Mouse (Mus musculus) kidney, embryonic 15.5 days (tissue): ENCODE measurements around the gene Vav3. TPM values are rescaled to one million over a fixed set of nuclear protein-coding genes. Genes with fewer than 3 reads are reported as not detected.

Experiments used
- ATAC-seq: fragments of 200-750 bp; cut with Nextera tagmentation; replicated peaks from 2 replicates; pipeline ENCODE4 v1.8.0; 2017; ENCODE audit warnings: moderate TSS enrichment; ENCODE audit not compliant: low FRiP score
- H3K27ac ChIP-seq: fragments of 300-500 bp; sonication (generic); 2 replicates; pipeline ENCODE4 v1.5.1; 2015; ENCODE audit warnings: mild to moderate bottlenecking, inconsistent platforms
- H3K27me3 ChIP-seq: fragments of 300-500 bp; sonication (generic); 2 replicates; pipeline ENCODE4 v1.6.1; 2015; ENCODE audit warnings: inconsistent platforms
- H3K36me3 ChIP-seq: fragments of 300-500 bp; sonication (generic); 2 replicates; pipeline ENCODE4 v1.6.1; 2015; ENCODE audit warnings: inconsistent platforms
- H3K4me1 ChIP-seq: fragments of 300-500 bp; sonication (generic); 2 replicates; pipeline ENCODE4 v1.6.1; 2015; ENCODE audit warnings: inconsistent platforms
- H3K4me2 ChIP-seq: fragments of 300-500 bp; sonication (generic); 2 replicates; pipeline ENCODE4 v1.6.1; 2015; ENCODE audit warnings: moderate library complexity, mild to moderate bottlenecking, inconsistent platforms
- H3K4me3 ChIP-seq: fragments of 300-500 bp; sonication (generic); replicated peaks from 2 replicates; pipeline ENCODE4 v1.5.1; 2015; ENCODE audit warnings: mild to moderate bottlenecking, inconsistent platforms
- H3K9ac ChIP-seq: fragments of 300-500 bp; sonication (generic); 2 replicates; pipeline ENCODE4 v1.6.1; 2015; ENCODE audit warnings: mild to moderate bottlenecking, inconsistent platforms
- H3K9me3 ChIP-seq: fragments of 300-500 bp; sonication (generic); replicated peaks from 2 replicates; pipeline ENCODE4 v1.6.1; 2016; ENCODE audit warnings: inconsistent platforms
- WGBS: fragments of 180-500 bp; shearing (Covaris S2); methylation state at CpG from one replicate; pipeline ENCODE4 v1.1.7; 2015; ENCODE audit warnings: mixed read lengths; 5-methylcytosine and 5-hydroxymethylcytosine counted together
- polyA plus RNA-seq: library from polyadenylated mRNA; unstranded; fragments of >200 nt; fragmentation: Nextera tagmentation; extraction: Ambion mirVana; gene quantifications from 2 replicates; pipeline ENCODE4 v1.2.1, GENCODE M21; 2015

Gene Vav3
- polyA plus RNA-seq, 1 experiment from 2014 or later = 21.1 TPM

GRCm38 (mm10) chr3:109571483-109571882, 231.0 kb downstream of the Vav3 start:
- H3K4me3 ChIP-seq = no peak overlapping the region
- H3K36me3 ChIP-seq = no peaks in the 10 kb centered on the region
- 82% methylated on average over 1 of the region's 1 CpGs for WGBS
- no peak for ATAC-seq
- H3K9me3 ChIP-seq = no peaks in the 10 kb centered on the region
- H3K27me3 ChIP-seq = no peaks in the 10 kb centered on the region
- H3K4me2 ChIP-seq = no peak overlapping the region
- H3K4me1 ChIP-seq = 0 out of 2 replicates have a peak, but pooled peaks cover 3% of the 10 kb centered on the region
- no peak overlapping the region for H3K9ac ChIP-seq
- H3K27ac ChIP-seq = no peak overlapping the region

GRCm38 (mm10) chr3:109572871-109573270, 232.4 kb downstream of the Vav3 start:
- H3K4me2 ChIP-seq = no peak overlapping the region
- no peaks in the 10 kb centered on the region for H3K4me1 ChIP-seq
- WGBS = 49% methylated on average over 3 of the region's 3 CpGs
- no peak overlapping the region for H3K9ac ChIP-seq
- ATAC-seq = no peak
- peak overlapping the region; percentile 85 for H3K27ac ChIP-seq
- H3K4me3 ChIP-seq = no peak overlapping the region
- H3K36me3 ChIP-seq = no peaks in the 10 kb centered on the region
- H3K27me3 ChIP-seq = no peaks in the 10 kb centered on the region
- H3K9me3 ChIP-seq = no peaks in the 10 kb centered on the region

- peak overlapping the region; percentile 50 for H3K4me2 ChIP-seq
- H3K9ac ChIP-seq = peak overlapping the region; percentile 36; the same call in 1 of the 2 replicates
- H3K9me3 ChIP-seq = no peaks in the 10 kb centered on the region
- peak; percentile 77 for ATAC-seq
- no peaks in the 10 kb centered on the region for H3K27me3 ChIP-seq
- 48% methylated on average over 10 of the region's 10 CpGs for WGBS
- no peaks in the 10 kb centered on the region for H3K36me3 ChIP-seq
- H3K27ac ChIP-seq = peak overlapping the region; percentile 85
- H3K4me1 ChIP-seq = 0 out of 2 replicates have a peak, but pooled peaks cover 6% of the 10 kb centered on the region
- peak overlapping the region; percentile 38 for H3K4me3 ChIP-seq
These were observed 233.2 kb downstream of the Vav3 start for GRCm38 (mm10) chr3:109573549-109574146.

- 66% methylated on average over 6 of the region's 6 CpGs for WGBS
- Histone ChIP-seq H3K4me3 (peak overlapping the region; percentile 38), H3K9me3 (no peaks in the 10 kb centered on the region), H3K4me2 (peak overlapping the region; percentile 50), H3K9ac (peak overlapping the region; percentile 36; the same call in 1 of the 2 replicates), H3K27ac (peak overlapping the region; percentile 85), H3K36me3 (no peaks in the 10 kb centered on the region), H3K4me1 (0 out of 2 replicates have a peak, but pooled peaks cover 8% of the 10 kb centered on the region), H3K27me3 (no peaks in the 10 kb centered on the region)
- ATAC-seq = peak; percentile 47
These were observed 233.7 kb downstream of the Vav3 start for GRCm38 (mm10) chr3:109574161-109574560.

GRCm38 (mm10) chr3:109578347-109578746, 237.9 kb downstream of the Vav3 start:
- Histone ChIP-seq H3K27me3 (no peaks in the 10 kb centered on the region), H3K9me3 (no peaks in the 10 kb centered on the region), H3K9ac (no peak overlapping the region), H3K4me2 (no peak overlapping the region), H3K4me1 (0 out of 2 replicates have a peak, but pooled peaks cover 8% of the 10 kb centered on the region), H3K27ac (peak overlapping the region; percentile 20), H3K4me3 (no peak overlapping the region), H3K36me3 (no peaks in the 10 kb centered on the region)
- peak; percentile 67 for ATAC-seq
- 56% methylated on average over 3 of the region's 3 CpGs for WGBS

- Histone ChIP-seq H3K27me3 (no peaks in the 10 kb centered on the region), H3K4me1 (0 out of 2 replicates have a peak, but pooled peaks cover 8% of the 10 kb centered on the region), H3K27ac (peak overlapping the region; percentile 20; the same call in 1 of the 2 replicates), H3K4me2 (no peak overlapping the region), H3K9me3 (no peaks in the 10 kb centered on the region), H3K9ac (no peak overlapping the region), H3K36me3 (no peaks in the 10 kb centered on the region), H3K4me3 (no peak overlapping the region)
- 31% methylated on average over 7 of the region's 7 CpGs for WGBS
- no peak for ATAC-seq
These were observed 238.5 kb downstream of the Vav3 start for GRCm38 (mm10) chr3:109578983-109579382.

GRCm38 (mm10) chr3:109585946-109586345, 245.5 kb downstream of the Vav3 start:
- H3K4me2 ChIP-seq = no peak overlapping the region
- no peaks in the 10 kb centered on the region for H3K9me3 ChIP-seq
- H3K36me3 ChIP-seq = no peaks in the 10 kb centered on the region
- no peaks in the 10 kb centered on the region for H3K4me1 ChIP-seq
- H3K27me3 ChIP-seq = no peaks in the 10 kb centered on the region
- no peak overlapping the region for H3K9ac ChIP-seq
- H3K27ac ChIP-seq = no peak overlapping the region
- no peak for ATAC-seq
- no peak overlapping the region for H3K4me3 ChIP-seq

GRCm38 (mm10) chr3:109592970-109593369, 252.5 kb downstream of the Vav3 start:
- ATAC-seq = no peak
- Histone ChIP-seq H3K9me3 (no peaks in the 10 kb centered on the region), H3K27ac (no peak overlapping the region), H3K4me2 (no peak overlapping the region), H3K4me1 (peaks cover 4% of the 10 kb centered on the region; the same call in 1 of the 2 replicates), H3K4me3 (no peak overlapping the region), H3K27me3 (no peaks in the 10 kb centered on the region), H3K9ac (no peak overlapping the region), H3K36me3 (no peaks in the 10 kb centered on the region)
- WGBS = 72% methylated on average over 6 of the region's 6 CpGs

GRCm38 (mm10) chr3:109596084-109596483, 255.6 kb downstream of the Vav3 start:
- Histone ChIP-seq H3K36me3 (no peaks in the 10 kb centered on the region), H3K9me3 (no peaks in the 10 kb centered on the region), H3K9ac (no peak overlapping the region), H3K4me1 (peaks cover 4% of the 10 kb centered on the region; the same call in 1 of the 2 replicates), H3K27ac (no peak overlapping the region), H3K4me2 (no peak overlapping the region), H3K4me3 (no peak overlapping the region), H3K27me3 (no peaks in the 10 kb centered on the region)
- 0 out of 2 replicates have a peak, but pooled peaks have one; percentile 29 for ATAC-seq
- 73% methylated on average over 3 of the region's 3 CpGs for WGBS

GRCm38 (mm10) chr3:109600699-109601451, 260.4 kb downstream of the Vav3 start:
- Histone ChIP-seq H3K9ac (no peak overlapping the region), H3K9me3 (no peaks in the 10 kb centered on the region), H3K4me3 (no peak overlapping the region), H3K36me3 (no peaks in the 10 kb centered on the region), H3K4me1 (peaks cover 4% of the 10 kb centered on the region; the same call in 1 of the 2 replicates), H3K27me3 (no peaks in the 10 kb centered on the region), H3K4me2 (no peak overlapping the region), H3K27ac (no peak overlapping the region)
- no peak for ATAC-seq
- 75% methylated on average over 4 of the region's 4 CpGs for WGBS

GRCm38 (mm10) chr3:109602753-109603152, 262.3 kb downstream of the Vav3 start:
- Histone ChIP-seq H3K4me3 (no peak overlapping the region), H3K36me3 (no peaks in the 10 kb centered on the region), H3K27me3 (no peaks in the 10 kb centered on the region), H3K4me1 (no peaks in the 10 kb centered on the region), H3K4me2 (no peak overlapping the region), H3K9me3 (no peaks in the 10 kb centered on the region), H3K27ac (no peak overlapping the region), H3K9ac (no peak overlapping the region)
- 19% methylated on average over 1 of the region's 1 CpGs for WGBS
- no peak for ATAC-seq

GRCm38 (mm10) chr3:109606121-109606520, 265.7 kb downstream of the Vav3 start:
- Histone ChIP-seq H3K36me3 (no peaks in the 10 kb centered on the region), H3K4me2 (no peak overlapping the region), H3K9ac (no peak overlapping the region), H3K4me1 (no peaks in the 10 kb centered on the region), H3K27ac (no peak overlapping the region), H3K4me3 (no peak overlapping the region), H3K27me3 (no peaks in the 10 kb centered on the region), H3K9me3 (no peaks in the 10 kb centered on the region)
- no peak for ATAC-seq
- WGBS = 88% methylated on average over 2 of the region's 2 CpGs
